Mouse (Mus musculus): ENCODE data around the gene Ampd2.

GRCm38 (mm10) chr3:108089916-108090315 lies 3.5 kb upstream of the Ampd2 start:
- TF ChIP-seq CTCF (IDR thresholded peaks at IDR 0.05; ENCODE audit: extremely low read depth, insufficient read depth, low read length) (no peak), POLR2A (IDR thresholded peaks at IDR 0.05; ENCODE audit: extremely low read depth, insufficient read depth, low read length) (no peak)

Measured in cortical plate, adult 2 months (tissue).